Mouse (Mus musculus) leukemia stem cell, adult 10-12 weeks (primary cell): ENCODE data around the gene Prr22. TPM values are rescaled to one million over a fixed set of nuclear protein-coding genes. Genes with fewer than 3 reads are reported as not detected.

Experiments
- polyA plus RNA-seq: library from polyadenylated mRNA; stranded (reverse); fragments of >175 nt; gene quantifications from 2 replicates; pipeline ENCODE4 v1.2.3, GENCODE M21; 2012; ENCODE audit warnings: low replicate concordance

The Prr22 gene
- 22.2 and 50.3 TPM in 2 replicates for polyA plus RNA-seq

DNA sequence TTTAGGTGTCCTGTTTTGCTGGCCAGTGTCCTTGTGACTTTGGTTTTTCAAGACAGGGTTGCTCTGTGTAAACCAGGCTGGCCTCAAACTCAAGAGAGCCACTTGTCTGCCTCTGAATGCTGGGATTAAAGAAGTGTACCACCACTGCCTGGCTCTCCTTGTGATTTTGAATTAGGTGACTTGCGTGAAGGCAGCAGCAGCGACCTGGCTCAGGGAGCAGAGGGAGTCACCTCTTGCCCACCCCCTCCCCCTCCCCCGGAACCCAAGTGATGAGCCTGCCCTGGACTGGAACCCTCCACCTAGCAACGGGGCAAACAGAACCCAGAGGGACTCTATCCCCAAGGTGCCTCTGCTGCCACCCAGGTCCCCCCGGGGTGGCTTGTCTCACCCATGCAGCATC, at the start of gene Prr22:
TSS of gene Prr22 (plus strand) at position 301 of the 400 bp plus-strand sequence.

DNA sequence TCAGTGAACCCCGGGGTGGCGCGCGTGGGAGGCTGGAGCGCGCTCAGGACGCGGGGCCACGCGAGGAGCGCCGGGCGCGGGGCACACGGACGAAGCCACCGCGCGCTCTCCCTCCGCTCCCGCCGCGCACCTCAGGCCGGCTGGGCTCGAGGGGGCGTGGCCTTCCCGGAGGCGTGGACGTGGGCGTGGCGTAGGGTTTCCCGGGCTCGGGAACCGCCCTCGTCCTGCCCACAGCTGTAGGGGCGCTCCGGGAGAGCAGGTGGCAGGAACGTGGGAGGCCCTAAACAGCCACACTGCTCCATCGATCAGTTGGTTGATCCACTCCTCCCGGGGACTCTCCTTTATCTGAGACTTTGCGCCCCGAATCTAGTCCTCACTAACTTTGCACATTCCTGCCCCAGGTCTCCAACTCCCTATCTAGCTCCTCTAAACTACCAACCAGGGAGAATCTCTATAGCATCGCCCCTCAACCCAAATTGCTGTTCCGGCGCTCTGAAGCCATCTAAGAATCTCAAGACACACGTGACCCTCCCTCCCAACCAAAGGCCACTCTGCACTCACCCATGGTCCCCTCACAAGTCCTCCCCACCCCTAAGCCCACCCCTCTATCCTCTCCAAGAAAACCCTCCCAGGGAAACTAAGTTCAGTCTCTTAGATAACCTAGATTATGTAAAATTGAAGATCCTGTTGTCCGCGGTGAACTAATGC, 12.5 kb upstream of the Prr22 start, which contains the start of gene Nrtn:
TSS of gene Nrtn (minus strand) at position 115 of the 708 bp plus-strand sequence.

GRCm38 (mm10) chr17:56764474-56765354, 5.3 kb upstream of the Prr22 start, which contains the start of gene Dus3l:
Gene Dus3l, plus strand, starts transcription at chr17:56764757.

Other genes starting within 250 kb of the Prr22 start
- gene Gm20219, start 215.9 kb upstream of the Prr22 start, polyA plus RNA-seq: 0.24 and 1.5 TPM in 2 replicates
- 103 and 278 TPM in 2 replicates for gene Safb2, start 185.7 kb upstream of the Prr22 start, polyA plus RNA-seq
- gene Safb, start 185.4 kb upstream of the Prr22 start, polyA plus RNA-seq: 48.7 and 140 TPM in 2 replicates
- gene 2410015M20Rik, start 160.5 kb upstream of the Prr22 start, polyA plus RNA-seq: 17.6 and 130 TPM in 2 replicates
- gene Rpl36, start 156.8 kb upstream of the Prr22 start, polyA plus RNA-seq: 3,958 and 5,079 TPM in 2 replicates
- gene Lonp1, start 143.4 kb upstream of the Prr22 start, polyA plus RNA-seq: 86.9 and 144 TPM in 2 replicates
- not detected in 2 replicates for gene Catsperd, start 142.1 kb upstream of the Prr22 start, polyA plus RNA-seq
- gene Ranbp3, start 97.0 kb upstream of the Prr22 start, polyA plus RNA-seq: 102 and 138 TPM in 2 replicates
- gene Ndufa11, start 52.5 kb upstream of the Prr22 start, polyA plus RNA-seq: 88.2 and 116 TPM in 2 replicates
- gene Vmac, start 52.2 kb upstream of the Prr22 start, polyA plus RNA-seq: 8.6 and 9.8 TPM in 2 replicates
- 1.7 and 2.5 TPM in 2 replicates for gene Nrtn, start 12.7 kb upstream of the Prr22 start, polyA plus RNA-seq
- 63.0 and 71.4 TPM in 2 replicates for gene Dus3l, start 5.5 kb upstream of the Prr22 start, polyA plus RNA-seq
- 80.3 and 90.4 TPM in 2 replicates for gene Rfx2, start 60.8 kb downstream of the Prr22 start, polyA plus RNA-seq
- gene Acsbg2, start 104.2 kb downstream of the Prr22 start, polyA plus RNA-seq: not detected in 2 replicates
- not detected in 2 replicates for gene 1700061G19Rik, start 105.2 kb downstream of the Prr22 start, polyA plus RNA-seq
- 120 and 136 TPM in 2 replicates for gene Mllt1, start 165.2 kb downstream of the Prr22 start, polyA plus RNA-seq
- not detected in 2 replicates for gene Acer1, start 211.9 kb downstream of the Prr22 start, polyA plus RNA-seq
- gene Clpp, start 220.1 kb downstream of the Prr22 start, polyA plus RNA-seq: 77.6 and 206 TPM in 2 replicates
- gene Alkbh7, start 227.1 kb downstream of the Prr22 start, polyA plus RNA-seq: 20.6 and 31.9 TPM in 2 replicates
- gene Pspn, start 229.8 kb downstream of the Prr22 start, polyA plus RNA-seq: 2.3 and 3.1 TPM in 2 replicates
- 144 and 226 TPM in 2 replicates for gene Gtf2f1, start 241.0 kb downstream of the Prr22 start, polyA plus RNA-seq
- gene Gm17949, start 241.2 kb downstream of the Prr22 start, polyA plus RNA-seq: not detected in 2 replicates